Mouse (Mus musculus) midbrain, embryonic 11.5 days (tissue): ENCODE data around the gene 6030408B16Rik. TPM values are rescaled to one million over a fixed set of nuclear protein-coding genes. Genes with fewer than 3 reads are reported as not detected.
A peak's percentile ranks its signal among the peaks of the same experiment; 100 is the strongest.
"Not testable (repeated sequence)": the region's sequence is repeated elsewhere in the genome, so short reads cannot be mapped to it uniquely, and the experiment has no call there.

Source experiments
- ATAC-seq: fragments of 200-750 bp; cut with Nextera tagmentation; 2 replicates; pipeline ENCODE4 v1.8.0; 2017; ENCODE audit warnings: moderate TSS enrichment, moderate library complexity; ENCODE audit not compliant: low FRiP score
- DNase-seq: peaks from one replicate; pipeline ENCODE4 v3.0.0; 2015; ENCODE audit warnings: low spot score; ENCODE audit errors: missing footprints
- H3K27ac ChIP-seq: fragments of 300-500 bp; sonication (generic); 2 replicates; pipeline ENCODE4 v1.5.1; 2014; ENCODE audit warnings: low read depth, low read length
- H3K27me3 ChIP-seq: fragments of 300-500 bp; sonication (generic); 2 replicates; pipeline ENCODE4 v1.6.1; 2014; ENCODE audit warnings: mild to moderate bottlenecking, low read length, moderate library complexity, mixed read lengths; ENCODE audit not compliant: control insufficient read depth, insufficient read depth
- H3K36me3 ChIP-seq: fragments of 300-500 bp; sonication (generic); 2 replicates; pipeline ENCODE4 v1.6.1; 2014; ENCODE audit warnings: mild to moderate bottlenecking, low read length, moderate library complexity, mixed read lengths; ENCODE audit not compliant: control insufficient read depth, insufficient read depth
- H3K4me1 ChIP-seq: fragments of 300-500 bp; sonication (generic); 2 replicates; pipeline ENCODE4 v1.6.1; 2014; ENCODE audit warnings: low read length; ENCODE audit not compliant: control insufficient read depth, insufficient read depth
- H3K4me2 ChIP-seq: fragments of 300-500 bp; sonication (generic); 2 replicates; pipeline ENCODE4 v1.6.1; 2014; ENCODE audit warnings: mild to moderate bottlenecking, moderate library complexity
- H3K4me3 ChIP-seq: fragments of 300-500 bp; sonication (generic); 2 replicates; pipeline ENCODE4 v1.5.1; 2014; ENCODE audit warnings: low read depth, low read length
- H3K9ac ChIP-seq: fragments of 300-500 bp; sonication (generic); 2 replicates; pipeline ENCODE4 v1.6.1; 2014; ENCODE audit warnings: low read length
- H3K9me3 ChIP-seq: fragments of 300-500 bp; sonication (generic); 2 replicates; pipeline ENCODE4 v1.6.1; 2016; ENCODE audit warnings: low read length; ENCODE audit not compliant: control insufficient read depth
- WGBS: fragments of 180-500 bp; shearing (Covaris S2); extraction: QIAGEN DNeasy Blood & Tissue Kit; methylation state at CpG from one replicate; pipeline ENCODE4 v1.1.7; 2014; 5-methylcytosine and 5-hydroxymethylcytosine counted together
- polyA plus RNA-seq: library from polyadenylated mRNA; unstranded; fragments of >200 nt; fragmentation: Nextera tagmentation; extraction: Ambion mirVana; gene quantifications from 2 replicates; pipeline ENCODE4 v1.2.1, GENCODE M21; 2014

The 6030408B16Rik gene
- polyA plus RNA-seq, 1 experiment from 2014 or later = not detected

DNA sequence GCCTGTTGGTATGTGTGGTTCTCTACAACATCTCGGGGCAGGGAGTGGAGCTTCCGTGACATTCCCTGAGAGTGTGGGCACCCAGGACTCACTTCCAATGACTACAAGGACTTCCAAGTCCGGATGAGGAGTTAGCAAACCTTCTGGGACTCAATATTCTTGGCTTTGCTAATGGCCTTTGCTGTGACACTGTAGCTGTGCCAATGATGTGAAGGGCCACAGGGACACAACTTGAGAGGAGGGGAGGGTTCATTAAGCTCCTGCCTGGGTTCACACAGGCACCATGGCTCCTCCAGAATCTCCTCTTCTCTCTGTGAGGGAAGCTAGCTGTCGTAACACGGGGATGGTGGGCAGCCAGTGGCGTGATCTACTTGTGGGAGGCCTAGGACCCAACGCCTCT is 29.6 kb downstream of the 6030408B16Rik start:
- no peak overlapping the region for H3K4me3 ChIP-seq
- H3K4me1 ChIP-seq = no peaks in the 10 kb centered on the region
- DNase-seq (no peak), ATAC-seq (no peak)
- no peak overlapping the region for H3K27ac ChIP-seq
- H3K9me3 ChIP-seq = no peaks in the 10 kb centered on the region
- no peaks in the 10 kb centered on the region for H3K27me3 ChIP-seq
- WGBS = 84% methylated on average over 7 of the region's 7 CpGs
- no peak overlapping the region for H3K4me2 ChIP-seq
- H3K36me3 ChIP-seq = no peaks in the 10 kb centered on the region
- no peak overlapping the region for H3K9ac ChIP-seq

DNA sequence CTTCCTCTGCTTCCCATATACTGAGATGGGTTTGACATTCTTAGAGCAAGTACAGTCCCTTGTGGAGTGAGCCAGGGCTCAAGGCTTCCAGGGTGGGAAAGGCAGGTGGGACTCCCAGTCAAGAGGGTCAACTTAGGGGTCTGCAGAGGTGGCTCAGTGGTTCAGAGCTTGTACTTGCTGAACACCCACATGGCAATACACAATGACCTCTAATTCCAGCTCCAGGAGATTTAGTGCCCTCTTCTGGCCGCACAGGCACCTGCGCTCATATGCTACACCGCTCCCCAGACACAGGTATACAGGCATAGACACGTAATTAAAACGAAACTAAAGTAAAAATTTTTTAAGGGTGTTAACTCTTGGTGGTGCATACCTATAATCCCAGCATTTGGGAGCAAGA is 30.5 kb downstream of the 6030408B16Rik start:
- no peak for ATAC-seq
- peak; percentile 74 for DNase-seq
- Histone ChIP-seq H3K9ac (no peak overlapping the region), H3K36me3 (no peaks in the 10 kb centered on the region), H3K9me3 (no peaks in the 10 kb centered on the region), H3K27me3 (no peaks in the 10 kb centered on the region), H3K4me2 (no peak overlapping the region), H3K27ac (no peak overlapping the region), H3K4me1 (no peaks in the 10 kb centered on the region), H3K4me3 (no peak overlapping the region)
- 92% methylated on average over 5 of the region's 5 CpGs for WGBS

DNA sequence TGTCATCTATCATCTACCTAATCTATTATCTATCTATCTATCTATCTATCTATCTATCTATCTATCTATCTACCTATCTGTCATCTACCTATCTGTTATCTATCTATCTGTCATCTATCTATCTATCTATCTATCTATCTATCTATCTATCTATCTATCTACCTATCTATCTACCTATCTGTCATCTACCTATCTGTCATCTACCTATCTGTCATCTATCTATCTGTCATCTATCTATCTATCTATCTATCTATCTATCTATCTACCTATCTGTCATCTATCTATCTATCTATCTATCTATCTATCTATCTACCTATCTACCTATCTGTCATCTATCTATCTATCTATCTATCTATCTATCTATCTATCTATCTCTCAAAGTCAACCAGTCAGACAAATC is 31.4 kb downstream of the 6030408B16Rik start:
- not testable (repeated sequence) for H3K27ac ChIP-seq, ATAC-seq, H3K4me2 ChIP-seq, H3K4me1 ChIP-seq, H3K27me3 ChIP-seq, H3K9ac ChIP-seq, DNase-seq, H3K36me3 ChIP-seq, H3K4me3 ChIP-seq, H3K9me3 ChIP-seq

DNA sequence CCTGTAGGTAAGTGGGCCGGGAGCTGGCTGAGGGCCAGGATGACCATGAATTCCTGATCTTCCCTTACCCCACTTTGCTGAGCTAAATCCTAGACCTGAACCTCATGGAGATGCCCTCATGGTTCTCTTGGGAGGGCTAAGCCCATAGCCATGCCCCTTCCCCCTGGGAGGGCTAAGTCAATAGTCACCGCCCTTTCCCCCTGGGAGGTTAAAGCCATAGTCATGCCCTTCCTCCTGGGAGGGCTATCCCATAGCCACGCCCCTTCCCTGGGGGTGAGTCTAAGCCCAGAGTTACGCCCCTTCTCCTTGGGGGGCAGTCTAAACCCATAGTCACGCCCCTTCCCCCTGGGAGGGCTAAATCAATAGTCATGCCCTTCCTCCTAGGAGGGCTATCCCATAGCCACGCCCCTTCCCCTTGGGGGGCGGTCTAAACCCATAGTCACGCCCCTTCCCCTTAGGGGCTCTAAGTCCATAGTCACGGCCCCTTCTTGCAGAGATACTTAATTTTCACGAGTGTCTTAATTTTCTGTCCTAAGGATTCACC is 33.1 kb downstream of the 6030408B16Rik start:
- ATAC-seq (no peak), DNase-seq (no peak)
- Histone ChIP-seq H3K9me3 (no peaks in the 10 kb centered on the region), H3K36me3 (no peaks in the 10 kb centered on the region), H3K4me1 (no peaks in the 10 kb centered on the region), H3K9ac (no peak overlapping the region), H3K27me3 (no peaks in the 10 kb centered on the region), H3K27ac (no peak overlapping the region), H3K4me3 (no peak overlapping the region), H3K4me2 (no peak overlapping the region)
- WGBS = 37% methylated on average over 10 of the region's 10 CpGs

DNA sequence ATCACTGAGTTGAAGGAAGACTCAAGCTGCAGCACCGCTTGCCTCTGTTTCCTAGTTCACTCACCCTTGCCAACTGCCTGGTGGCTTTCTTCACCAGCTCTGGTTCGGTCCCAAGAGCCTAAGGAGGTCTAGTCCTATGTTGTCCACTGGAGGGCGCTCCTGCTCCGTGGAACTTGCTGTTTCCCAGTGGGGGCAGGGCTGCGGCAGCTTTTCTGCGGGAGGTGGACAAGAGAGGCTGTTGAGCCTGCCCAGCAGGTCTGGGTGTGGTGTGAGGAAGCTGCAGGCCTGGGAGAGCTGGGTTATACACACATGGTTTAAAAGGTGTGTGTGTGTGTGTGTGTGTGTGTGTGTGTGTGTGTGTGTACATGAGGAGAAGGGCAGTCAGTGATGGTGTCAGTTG is 34.3 kb downstream of the 6030408B16Rik start:
- 4% methylated on average over 6 of the region's 6 CpGs for WGBS
- Histone ChIP-seq H3K4me3 (no peak overlapping the region), H3K36me3 (no peaks in the 10 kb centered on the region), H3K9ac (no peak overlapping the region), H3K27ac (no peak overlapping the region), H3K27me3 (no peaks in the 10 kb centered on the region), H3K4me2 (no peak overlapping the region), H3K9me3 (no peaks in the 10 kb centered on the region), H3K4me1 (no peaks in the 10 kb centered on the region)
- ATAC-seq (no peak; the same call in 1 of the 2 replicates), DNase-seq (peak; percentile 94)

DNA sequence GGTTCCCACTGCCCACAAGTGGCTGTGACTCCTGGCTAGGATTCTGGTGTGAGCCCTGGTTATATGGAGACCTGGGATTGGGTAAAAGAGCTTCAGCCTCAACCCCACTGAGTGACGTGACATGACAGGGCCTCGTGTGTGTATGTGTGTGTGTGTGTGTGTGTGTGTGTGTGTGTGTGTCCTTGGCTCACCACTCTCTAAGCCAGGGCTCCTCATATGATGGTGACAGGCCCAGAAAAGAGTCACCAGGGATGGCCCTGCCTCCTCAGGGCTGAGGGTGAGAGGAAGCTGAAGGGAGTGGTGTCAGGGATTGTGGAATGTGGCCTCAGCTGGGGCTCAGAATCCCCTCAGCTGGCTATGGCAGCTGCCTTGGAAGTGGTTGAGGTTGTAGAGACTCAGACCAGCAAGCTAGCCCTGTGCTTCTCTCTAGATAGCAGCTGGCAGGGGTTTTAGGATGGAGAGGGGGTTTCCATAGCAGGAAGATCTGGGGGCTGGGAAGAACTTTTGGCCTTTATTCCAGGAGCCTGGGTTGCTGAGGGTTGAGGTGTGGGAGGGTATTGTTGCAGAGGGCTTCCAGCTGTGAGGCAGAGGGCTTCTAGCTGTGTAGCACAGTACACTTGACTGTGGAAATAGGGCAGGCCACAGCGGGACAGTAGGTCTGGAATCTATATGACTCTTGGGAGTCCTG is 36.0 kb downstream of the 6030408B16Rik start:
- Histone ChIP-seq H3K9me3 (no peaks in the 10 kb centered on the region), H3K36me3 (no peaks in the 10 kb centered on the region), H3K27ac (no peak overlapping the region), H3K4me2 (no peak overlapping the region), H3K27me3 (no peaks in the 10 kb centered on the region), H3K9ac (no peak overlapping the region), H3K4me1 (no peaks in the 10 kb centered on the region), H3K4me3 (no peak overlapping the region)
- DNase-seq (peak; percentile 75), ATAC-seq (no peak)
- WGBS = 64% methylated on average over 3 of the region's 3 CpGs

DNA sequence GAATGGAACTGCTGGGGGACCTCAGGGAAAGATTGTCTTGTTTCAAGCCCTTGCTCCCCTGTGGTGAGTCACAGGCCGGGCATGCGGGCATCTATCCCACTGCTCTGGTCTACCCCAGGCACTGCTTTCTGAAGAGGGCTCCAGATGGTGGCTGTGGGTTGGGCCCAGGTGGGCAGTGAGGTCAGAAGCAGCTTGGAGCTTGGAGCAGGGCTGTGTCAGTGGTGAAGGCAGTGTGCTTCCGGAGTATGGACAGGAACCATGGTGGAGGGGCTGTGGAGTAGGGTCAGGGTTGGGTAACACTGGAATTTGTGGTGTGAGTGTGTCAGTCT is 36.5 kb downstream of the 6030408B16Rik start:
- DNase-seq = peak; percentile 73
- H3K36me3 ChIP-seq = no peaks in the 10 kb centered on the region
- H3K9ac ChIP-seq = no peak overlapping the region
- no peaks in the 10 kb centered on the region for H3K9me3 ChIP-seq
- ATAC-seq = no peak
- H3K27me3 ChIP-seq = no peaks in the 10 kb centered on the region
- 67% methylated on average over 3 of the region's 3 CpGs for WGBS
- no peak overlapping the region for H3K4me3 ChIP-seq
- H3K4me2 ChIP-seq = no peak overlapping the region
- no peak overlapping the region for H3K27ac ChIP-seq
- no peaks in the 10 kb centered on the region for H3K4me1 ChIP-seq

DNA sequence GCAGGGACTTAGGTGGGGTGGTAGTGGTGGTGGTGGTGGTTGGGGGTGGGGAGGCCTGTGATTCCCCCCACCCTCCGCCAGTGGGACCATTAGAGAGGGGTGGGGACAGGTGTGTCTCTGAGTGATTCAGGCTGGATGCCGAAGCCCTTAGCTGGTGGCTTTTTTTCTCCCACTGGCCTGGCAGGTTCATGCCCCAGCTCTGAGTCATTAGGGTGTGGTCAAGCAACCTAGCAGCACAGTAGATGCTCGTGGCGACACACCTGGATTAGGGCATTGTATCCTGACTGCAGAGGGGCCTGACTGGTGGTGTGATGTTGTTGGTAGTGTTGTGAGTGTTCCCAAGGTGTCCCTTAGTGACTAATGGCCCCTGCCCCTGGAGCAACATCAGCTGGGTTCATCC is 38.1 kb downstream of the 6030408B16Rik start:
- WGBS = 77% methylated on average over 4 of the region's 4 CpGs
- Histone ChIP-seq H3K27ac (no peak overlapping the region), H3K9ac (no peak overlapping the region), H3K4me1 (no peaks in the 10 kb centered on the region), H3K4me3 (no peak overlapping the region), H3K36me3 (no peaks in the 10 kb centered on the region), H3K27me3 (no peaks in the 10 kb centered on the region), H3K4me2 (no peak overlapping the region), H3K9me3 (no peaks in the 10 kb centered on the region)
- ATAC-seq = no peak
- peak; percentile 31 for DNase-seq

DNA sequence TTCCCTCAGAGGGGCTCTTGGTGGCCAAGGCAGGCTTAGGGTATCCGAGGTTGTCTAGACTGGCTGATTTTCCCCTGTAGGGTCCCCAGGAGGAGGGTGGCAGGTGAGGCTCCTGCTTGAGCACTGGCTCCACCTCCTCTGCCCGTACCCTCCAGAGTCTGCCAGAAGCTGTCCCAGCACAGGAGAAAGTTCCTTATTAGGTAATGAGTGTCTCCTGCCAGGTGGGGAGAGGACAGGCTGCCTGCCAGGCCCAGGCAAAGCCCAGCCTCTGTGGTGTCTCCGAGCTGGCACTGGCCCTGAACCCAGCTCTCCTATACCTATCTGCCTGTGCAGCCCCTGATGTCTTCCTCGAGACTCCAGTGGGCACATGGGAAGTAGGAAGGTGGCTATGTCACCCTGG is 39.4 kb downstream of the 6030408B16Rik start:
- WGBS = 66% methylated on average over 4 of the region's 4 CpGs
- H3K4me3 ChIP-seq = no peak overlapping the region
- H3K27ac ChIP-seq = no peak overlapping the region

More for the DNA sequence above, 39.4 kb downstream of the 6030408B16Rik start:
- no peaks in the 10 kb centered on the region for H3K27me3 ChIP-seq
- H3K9me3 ChIP-seq = no peaks in the 10 kb centered on the region
- ATAC-seq = no peak
- H3K36me3 ChIP-seq = no peaks in the 10 kb centered on the region
- H3K4me1 ChIP-seq = no peaks in the 10 kb centered on the region
- no peak for DNase-seq
- no peak overlapping the region for H3K9ac ChIP-seq
- no peak overlapping the region for H3K4me2 ChIP-seq
